Mouse (Mus musculus): ENCODE data around the gene Prdx5.

- TF ChIP-seq CTCF (IDR thresholded peaks at IDR 0.05; ENCODE audit: extremely low read depth, insufficient read depth, low read length) (no peak), POLR2A (IDR thresholded peaks at IDR 0.05; ENCODE audit: extremely low read depth, insufficient read depth, low read length) (no peak)
Measured at GRCm38 (mm10) chr19:6875834-6876233, 34.1 kb downstream of the Prdx5 start.
